Mouse (Mus musculus) heart, embryonic 14.5 days (tissue): ENCODE results near the gene Plagl2. TPM values are rescaled to one million over a fixed set of nuclear protein-coding genes. Genes with fewer than 3 reads are reported as not detected.

Experiments used
- ATAC-seq: fragments of 200-750 bp; cut with Nextera tagmentation; 2 replicates; pipeline ENCODE4 v1.8.0; 2017; ENCODE audit warnings: low read depth, moderate TSS enrichment; ENCODE audit not compliant: insufficient number of reproducible peaks, insufficient read depth, low FRiP score
- H3K27ac ChIP-seq, 2 experiments: fragments of 200-500 bp in 1 of 2; fragments of 300-500 bp in 1 of 2; sonication (generic) in 1 of 2; replicated peaks in 1 of 2; 2 replicates each; pipeline ENCODE4 v1.5.1; 2012 to 2014; ENCODE audit warnings: low read depth in 2 of 2, low read length in 2 of 2, control low read depth in 1 of 2, mild to moderate bottlenecking in 1 of 2, mixed read lengths in 1 of 2; ENCODE audit not compliant: control insufficient read depth in 1 of 2, insufficient read depth in 1 of 2
- H3K27me3 ChIP-seq: fragments of 300-500 bp; sonication (generic); 2 replicates; pipeline ENCODE4 v1.6.1; 2014; ENCODE audit warnings: mild to moderate bottlenecking, low read length, control low read depth; ENCODE audit not compliant: control insufficient read depth, insufficient read depth
- H3K36me3 ChIP-seq: fragments of 300-500 bp; sonication (generic); 2 replicates; pipeline ENCODE4 v1.6.1; 2014; ENCODE audit warnings: mild to moderate bottlenecking, control low read depth, low read length, mixed read lengths; ENCODE audit not compliant: control insufficient read depth, insufficient read depth
- H3K4me1 ChIP-seq, 2 experiments: fragments of 200-500 bp in 1 of 2; fragments of 300-500 bp in 1 of 2; sonication (generic) in 1 of 2; 2 replicates each; pipeline ENCODE4 v1.6.1; 2012 to 2014; ENCODE audit warnings: low read length in 2 of 2, control low read depth in 1 of 2, mixed read lengths in 1 of 2; ENCODE audit not compliant: control insufficient read depth in 2 of 2, insufficient read depth in 2 of 2
- H3K4me2 ChIP-seq: fragments of 300-500 bp; sonication (generic); 2 replicates; pipeline ENCODE4 v1.6.1; 2014; ENCODE audit warnings: mild to moderate bottlenecking, low read length
- H3K4me3 ChIP-seq, 2 experiments: fragments of 200-500 bp in 1 of 2; fragments of 300-500 bp in 1 of 2; sonication (generic) in 1 of 2; 2 replicates each; pipeline ENCODE4 v1.5.1; 2012 to 2014; ENCODE audit warnings: low read length in 2 of 2, mild to moderate bottlenecking in 2 of 2, control low read depth in 1 of 2, low read depth in 1 of 2, moderate library complexity in 1 of 2; ENCODE audit not compliant: control insufficient read depth in 1 of 2, insufficient read depth in 1 of 2
- H3K9ac ChIP-seq: fragments of 300-500 bp; sonication (generic); 2 replicates; pipeline ENCODE4 v1.6.1; 2014; ENCODE audit warnings: mild to moderate bottlenecking, low read length
- H3K9me3 ChIP-seq: fragments of 300-500 bp; sonication (generic); 2 replicates; pipeline ENCODE4 v1.6.1; 2016; ENCODE audit warnings: low read length, control low read depth; ENCODE audit not compliant: control insufficient read depth
- WGBS: fragments of 180-500 bp; shearing (Covaris S2); extraction: QIAGEN DNeasy Blood & Tissue Kit; methylation state at CpG from one replicate; pipeline ENCODE4 v1.1.7; 2014; 5-methylcytosine and 5-hydroxymethylcytosine counted together
- polyA plus RNA-seq: library from polyadenylated mRNA; unstranded; fragments of >200 nt; fragmentation: Nextera tagmentation; extraction: Ambion mirVana; gene quantifications from 2 replicates; pipeline ENCODE4 v1.2.1, GENCODE M21; 2014

Plagl2 gene
- polyA plus RNA-seq, 1 experiment from 2014 or later: 15.5 TPM

DNA sequence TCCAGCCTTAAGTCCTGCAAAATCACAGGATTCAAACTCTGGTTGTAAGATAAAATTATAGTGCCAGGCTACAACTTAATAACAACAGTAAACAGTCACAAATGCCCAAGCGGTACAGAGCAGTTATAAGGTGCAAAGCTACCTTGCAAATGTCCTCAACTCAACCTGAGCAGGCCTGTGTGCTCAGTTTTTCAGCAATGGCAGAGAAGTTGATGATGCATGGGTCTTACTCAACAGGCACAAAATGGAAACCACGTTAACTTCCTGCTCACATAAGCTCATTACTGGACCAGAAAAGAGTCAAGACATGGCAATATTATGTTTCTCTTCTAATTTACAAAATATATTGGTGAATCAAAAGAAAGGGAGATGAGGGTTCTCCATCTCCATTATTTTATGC, 18.7 kb downstream of the Plagl2 start:
- no peak overlapping the region for H3K9ac ChIP-seq
- no peak overlapping the region for H3K27ac ChIP-seq
- WGBS: 96% methylated on average over 2 of the region's 2 CpGs
- no peak overlapping the region for H3K4me2 ChIP-seq
- ATAC-seq: no peak
- H3K9me3 ChIP-seq: no peaks in the 10 kb centered on the region
- no peak overlapping the region for H3K4me3 ChIP-seq
- H3K36me3 ChIP-seq: peaks cover 4% of the 10 kb centered on the region
- H3K27me3 ChIP-seq: no peaks in the 10 kb centered on the region
- H3K4me1 ChIP-seq: peaks cover 7 to 11% of the 10 kb centered on the region in 2 experiments; a peak in 3 of 4 replicates

DNA sequence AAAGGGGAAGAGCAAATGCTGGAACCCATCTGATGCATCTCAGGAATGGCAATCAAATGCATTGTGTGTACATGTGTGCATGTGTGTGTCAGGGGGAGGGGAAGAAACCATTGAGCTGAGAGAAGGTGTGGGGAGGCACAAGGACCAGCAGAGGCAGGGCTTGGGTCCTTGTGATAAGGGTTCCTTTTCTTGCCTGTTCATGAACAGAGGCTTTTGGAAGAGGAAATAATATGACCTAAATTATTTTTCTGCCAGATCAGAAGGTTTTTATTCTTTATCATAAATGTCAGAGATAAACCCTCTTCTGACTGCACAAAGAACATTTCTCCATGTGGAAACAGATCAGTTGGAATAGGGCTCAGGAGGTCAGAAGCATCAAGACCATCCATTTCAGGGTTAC, 19.1 kb downstream of the Plagl2 start:
- Histone ChIP-seq H3K9me3 (no peaks in the 10 kb centered on the region), H3K36me3 (peaks cover under 1% of the 10 kb centered on the region; the same call in 1 of the 2 replicates), H3K4me1 (peaks cover 7 to 11% of the 10 kb centered on the region in 2 experiments; a peak in 3 of 4 replicates), H3K27me3 (no peaks in the 10 kb centered on the region), H3K27ac (no peak overlapping the region), H3K9ac (no peak overlapping the region), H3K4me2 (no peak overlapping the region), H3K4me3 (no peak overlapping the region)
- no peak for ATAC-seq

DNA sequence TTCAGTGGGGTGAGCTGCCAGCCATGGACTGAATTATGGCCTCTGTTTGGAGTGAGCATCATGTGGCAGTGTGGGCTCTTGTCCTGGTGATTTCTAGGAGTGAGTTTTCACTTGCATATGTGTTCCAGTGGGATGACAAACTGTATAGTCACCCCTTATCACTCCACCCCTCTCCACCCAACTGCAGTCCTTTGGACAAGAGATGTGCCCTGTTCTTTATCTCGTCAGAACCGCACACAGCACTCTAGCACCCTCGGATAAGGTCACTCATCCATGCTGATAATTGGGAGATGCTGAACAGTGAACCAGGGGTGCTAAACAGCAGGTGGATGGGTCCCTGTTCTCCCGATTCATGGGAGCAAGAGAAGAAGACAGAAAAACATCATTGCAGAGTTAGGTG, 19.6 kb downstream of the Plagl2 start:
- no peaks in the 10 kb centered on the region for H3K9me3 ChIP-seq
- ATAC-seq: no peak
- H3K9ac ChIP-seq: no peak overlapping the region
- no peak overlapping the region for H3K4me3 ChIP-seq
- 35% methylated on average over 4 of the region's 4 CpGs for whole genome bisulfite sequencing
- H3K4me1 ChIP-seq: peaks cover 7 to 11% of the 10 kb centered on the region in 2 experiments; a peak in 3 of 4 replicates
- no peaks in the 10 kb centered on the region for H3K27me3 ChIP-seq
- no peak overlapping the region for H3K27ac ChIP-seq
- no peaks in the 10 kb centered on the region for H3K36me3 ChIP-seq
- H3K4me2 ChIP-seq: no peak overlapping the region

DNA sequence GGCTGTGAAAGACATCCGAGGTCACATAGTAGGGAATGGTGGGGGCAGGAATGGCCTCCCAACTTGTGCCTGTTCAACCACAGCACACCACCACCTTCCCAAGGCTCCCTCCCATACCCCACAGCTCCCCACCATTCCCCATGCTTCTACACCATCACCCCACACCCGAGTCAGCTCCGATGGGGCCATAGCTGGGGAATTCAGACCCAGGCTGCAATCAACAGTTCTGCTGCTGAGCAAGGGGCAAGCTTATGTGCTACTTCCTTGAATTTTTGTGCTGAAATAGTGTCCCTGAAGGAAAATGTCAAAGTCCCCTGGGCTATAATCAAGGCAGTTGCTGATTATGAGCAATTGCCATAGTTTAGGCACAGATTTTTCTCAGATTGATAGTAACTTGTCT, 22.7 kb downstream of the Plagl2 start:
- Histone ChIP-seq H3K4me1 (peaks cover 12% of the 10 kb centered on the region in 2 experiments), H3K36me3 (no peaks in the 10 kb centered on the region), H3K9ac (no peak overlapping the region), H3K4me2 (no peak overlapping the region), H3K27me3 (no peaks in the 10 kb centered on the region), H3K4me3 (no peak overlapping the region), H3K27ac (no peak overlapping the region), H3K9me3 (no peaks in the 10 kb centered on the region)
- 57% methylated on average over 3 of the region's 3 CpGs for WGBS
- no peak for ATAC-seq

DNA sequence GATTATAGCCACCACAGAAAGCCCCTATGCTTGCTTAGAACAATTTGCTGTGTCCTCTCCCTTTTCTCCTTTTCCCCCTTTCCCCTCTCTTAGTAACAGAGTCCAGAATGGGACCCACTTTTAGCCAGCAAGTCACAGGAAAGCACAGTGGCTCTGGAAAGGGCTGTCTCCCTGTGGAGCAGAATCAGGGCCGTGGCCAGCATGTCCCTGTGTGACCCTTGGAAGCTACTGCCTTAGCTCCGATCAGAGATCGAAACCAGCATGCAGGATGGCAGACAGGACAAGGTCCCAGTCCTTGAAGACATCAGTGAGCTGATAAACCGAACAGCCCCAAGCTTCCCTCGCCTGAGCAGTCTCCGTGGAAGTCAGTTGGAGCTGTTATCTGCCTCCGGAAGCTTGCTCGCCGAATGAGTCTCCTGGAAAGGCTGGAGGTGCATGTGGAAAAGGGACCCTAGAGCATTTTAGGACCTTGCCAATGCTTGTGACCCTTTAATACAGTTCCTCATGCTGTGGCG, 23.3 kb downstream of the Plagl2 start:
- Histone ChIP-seq H3K4me2 (no peak overlapping the region), H3K9ac (no peak overlapping the region), H3K4me3 (no peak overlapping the region), H3K36me3 (no peaks in the 10 kb centered on the region), H3K4me1 (peaks cover 12% of the 10 kb centered on the region in 2 experiments), H3K27me3 (no peaks in the 10 kb centered on the region), H3K9me3 (no peaks in the 10 kb centered on the region), H3K27ac (no peak overlapping the region)
- 37% methylated on average over 10 of the region's 10 CpGs for WGBS
- ATAC-seq: no peak

DNA sequence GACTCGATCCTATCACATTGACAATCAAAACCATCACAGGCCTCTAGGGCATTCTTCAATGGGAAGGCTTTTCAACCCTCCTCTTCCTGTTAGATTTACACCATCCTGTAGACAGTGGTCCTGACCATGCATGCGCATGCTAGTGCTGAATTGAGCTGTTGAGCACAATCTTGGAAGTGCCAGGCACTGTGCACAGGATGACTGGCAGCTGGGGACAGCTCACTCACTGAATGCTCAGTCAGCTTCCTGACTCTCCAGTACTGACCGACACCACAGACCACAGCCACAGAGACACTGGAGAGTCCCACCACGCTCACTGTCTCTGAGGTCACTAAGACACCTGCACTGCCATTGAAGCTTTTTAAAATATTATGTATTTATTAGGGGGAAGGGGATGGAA, 25.8 kb downstream of the Plagl2 start:
- peaks cover 12% of the 10 kb centered on the region in 2 experiments for H3K4me1 ChIP-seq
- H3K4me3 ChIP-seq: no peak overlapping the region
- no peaks in the 10 kb centered on the region for H3K9me3 ChIP-seq
- no peaks in the 10 kb centered on the region for H3K27me3 ChIP-seq
- peaks cover 4% of the 10 kb centered on the region; the same call in 1 of the 2 replicates for H3K36me3 ChIP-seq
- WGBS: 70% methylated on average over 4 of the region's 4 CpGs
- no peak overlapping the region for H3K27ac ChIP-seq
- no peak overlapping the region for H3K4me2 ChIP-seq
- no peak overlapping the region for H3K9ac ChIP-seq
- no peak for ATAC-seq

DNA sequence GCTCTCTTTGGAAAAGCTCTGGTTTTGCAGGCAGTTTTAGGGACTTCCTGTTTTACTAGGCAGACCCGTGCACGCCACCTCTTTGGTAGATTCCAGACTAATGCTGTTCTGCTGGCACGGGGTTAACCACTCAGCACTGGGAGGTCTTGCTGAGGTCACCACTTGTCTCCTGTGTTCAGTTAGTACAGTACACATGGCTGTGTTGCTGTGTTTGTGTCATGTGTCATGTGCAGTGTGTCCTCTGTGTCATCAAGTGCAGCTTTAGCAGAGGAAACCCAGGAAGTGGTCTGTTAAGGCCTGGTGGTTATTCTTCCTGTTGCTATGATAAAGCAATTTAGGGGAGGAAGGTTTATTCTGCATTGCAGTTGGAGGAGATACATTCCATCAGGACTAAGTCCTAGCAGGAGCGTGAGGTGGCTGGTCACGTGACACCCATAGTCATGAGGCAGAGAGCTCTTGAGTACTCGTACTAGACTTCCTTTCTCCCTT, 26.4 kb downstream of the Plagl2 start:
- H3K27ac ChIP-seq: peak overlapping the region; percentile 8 to 33; a peak in 2 of 4 replicates
- H3K4me1 ChIP-seq: peaks cover 12% of the 10 kb centered on the region in 2 experiments
- H3K4me3 ChIP-seq: no peak overlapping the region
- peaks cover 10% of the 10 kb centered on the region for H3K36me3 ChIP-seq
- no peaks in the 10 kb centered on the region for H3K9me3 ChIP-seq
- WGBS: 33% methylated on average over 6 of the region's 6 CpGs
- H3K4me2 ChIP-seq: no peak overlapping the region
- no peak overlapping the region for H3K9ac ChIP-seq
- no peak; the same call in 1 of the 2 replicates for ATAC-seq
- no peaks in the 10 kb centered on the region for H3K27me3 ChIP-seq

DNA sequence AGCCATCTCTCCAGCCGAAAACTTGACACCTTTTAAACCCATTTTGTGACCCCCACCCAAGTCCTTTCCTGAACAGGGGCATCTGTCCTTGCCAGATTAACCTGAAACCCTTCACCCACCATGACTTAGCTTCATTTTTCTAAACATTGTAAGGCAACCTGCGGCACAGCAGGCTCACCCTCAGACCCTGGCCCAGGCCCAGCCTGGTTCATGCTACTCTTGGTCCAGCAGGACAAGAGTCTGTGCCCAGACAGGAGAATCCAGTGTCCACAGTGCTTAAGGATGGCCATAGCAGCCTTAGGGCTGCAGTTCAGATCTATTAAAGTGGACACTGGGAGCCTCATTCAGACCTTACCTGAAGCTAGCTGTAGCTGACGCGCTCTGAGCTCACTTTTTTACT, 27.9 kb downstream of the Plagl2 start:
- no peak for ATAC-seq
- H3K4me3 ChIP-seq: no peak overlapping the region
- no peak overlapping the region for H3K9ac ChIP-seq
- no peaks in the 10 kb centered on the region for H3K27me3 ChIP-seq
- H3K27ac ChIP-seq: no peak overlapping the region
- H3K9me3 ChIP-seq: no peaks in the 10 kb centered on the region
- WGBS: 89% methylated on average over 4 of the region's 4 CpGs
- no peak overlapping the region for H3K4me2 ChIP-seq
- H3K4me1 ChIP-seq: peaks cover 11 to 12% of the 10 kb centered on the region in 2 experiments
- peaks cover 24% of the 10 kb centered on the region for H3K36me3 ChIP-seq
